10 mouse cellular contexts compared by ENCODE assay signal in the genomic region with DNA sequence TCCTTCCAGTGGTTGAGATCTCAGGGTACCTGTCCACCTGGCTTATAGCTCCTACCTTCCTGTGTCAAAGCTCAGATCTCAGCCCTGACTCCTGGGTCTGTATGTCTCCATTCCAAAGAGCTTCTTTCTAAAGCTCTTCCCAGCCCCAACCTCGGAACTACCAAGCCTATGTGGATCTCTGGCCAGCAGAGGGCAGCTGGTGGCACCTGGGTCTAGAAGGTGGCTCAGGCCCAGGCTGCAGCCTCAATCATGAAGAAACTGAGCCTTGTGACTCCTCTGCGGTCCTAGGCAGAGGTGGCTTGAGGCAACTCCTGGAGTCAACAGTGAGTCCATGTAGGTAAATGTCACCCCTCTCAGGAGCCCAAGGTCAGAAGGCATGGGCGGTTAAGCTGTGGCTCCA.
A peak's percentile ranks its signal among the peaks of the same experiment; 100 is the strongest.
DNase-seq lines count a peak whose midpoint lies in the region; ATAC-seq and TF ChIP-seq lines count a peak whose summit lies in the region.
"Had no signal": no experiment of that assay in that cellular context is flagged by ENCODE, and none has a peak within 500 bp of the region (broad histone marks: within the 10 kb centered on the region; RNA-seq: fewer than 3 reads in every experiment).

No protein-coding gene starts in this region.

- in situ Hi-C loops in ES-E14 (cut with MboI; ENCODE audit: low sequenced_read_pairs in 2 of 2, unreplicated experiment in 2 of 2), result no loop called here

- no peak overlapping the region for H3K4me2 ChIP-seq in kidney, embryonic 14.5 days (replicated peaks; ENCODE audit: low read depth, low read length)
- H3K4me2 ChIP-seq in embryonic facial prominence, embryonic 11.5 days (ENCODE audit: low read depth, low read length), result no peak overlapping the region
- H3K4me2 ChIP-seq: embryonic facial prominence, embryonic 13.5 days; limb, embryonic 12.5 days had no signal

- ATAC-seq in kidney, embryonic 14.5 days (ENCODE audit: low FRiP score, low TSS enrichment), result no peak
- ATAC-seq in embryonic facial prominence, embryonic 11.5 days (replicated peaks; ENCODE audit: insufficient number of reproducible peaks, low FRiP score, low TSS enrichment, low read depth), result no peak
- ATAC-seq in megakaryocyte-erythroid progenitor cell, adult 5-6 weeks (replicated peaks; ENCODE audit: low FRiP score, low TSS enrichment, poor library complexity, severe bottlenecking), result peak; percentile 28; the same call in 1 of the 2 replicates
- ATAC-seq in monocyte, adult 5-6 weeks (replicated peaks; ENCODE audit: insufficient number of reproducible peaks, low FRiP score, low TSS enrichment, poor library complexity, severe bottlenecking), result no peak

- WGBS in kidney, embryonic 14.5 days, result 49% methylated on average over 3 of the region's 3 CpGs
- 42% methylated on average over 3 of the region's 3 CpGs for WGBS in bone marrow, adult 2 months
- WGBS in embryonic facial prominence, embryonic 11.5 days, result 65% methylated on average over 3 of the region's 3 CpGs

- H3K4me3 ChIP-seq in kidney, embryonic 14.5 days (ENCODE audit: low read length), result no peak overlapping the region
- H3K4me3 ChIP-seq in ES-E14 (ENCODE audit: insufficient read depth in 1 of 2, low read depth in 1 of 2, low read length in 2 of 2, poor library complexity in 1 of 2, severe bottlenecking in 1 of 2), result no peak overlapping the region
- H3K4me3 ChIP-seq in bone marrow, adult 2 months (replicated peaks; ENCODE audit: control insufficient read depth, low read depth, low read length), result no peak overlapping the region
- no peak overlapping the region for H3K4me3 ChIP-seq in embryonic facial prominence, embryonic 11.5 days (ENCODE audit: low read depth, low read length)
- H3K4me3 ChIP-seq: embryonic facial prominence, embryonic 13.5 days; limb, embryonic 12.5 days had no signal

- peaks cover 16% of the 10 kb centered on the region; the same call in 1 of the 2 replicates for H3K36me3 ChIP-seq in kidney, embryonic 14.5 days (ENCODE audit: control insufficient read depth, insufficient read depth, low read length)
- H3K36me3 ChIP-seq in ES-E14 (ENCODE audit: control insufficient read depth, insufficient read depth, low read length, poor library complexity, severe bottlenecking), result no peaks in the 10 kb centered on the region
- H3K36me3 ChIP-seq in embryonic facial prominence, embryonic 11.5 days (replicated peaks; ENCODE audit: control insufficient read depth, insufficient read depth, low read depth, low read length), result no peaks in the 10 kb centered on the region; the same call in 1 of the 2 replicates

- no peak overlapping the region for H3K27ac ChIP-seq in kidney, embryonic 14.5 days (ENCODE audit: low read depth, low read length)
- H3K27ac ChIP-seq in ES-E14 (ENCODE audit: insufficient read depth, low read depth, low read length, poor library complexity, severe bottlenecking), result no peak overlapping the region
- peak overlapping the region; percentile 5 for H3K27ac ChIP-seq in bone marrow, adult 2 months (ENCODE audit: control insufficient read depth, insufficient read depth, low read depth, low read length, poor library complexity)
- no peak overlapping the region for H3K27ac ChIP-seq in embryonic facial prominence, embryonic 11.5 days (replicated peaks; ENCODE audit: low read depth, low read length)
- H3K27ac ChIP-seq: embryonic facial prominence, embryonic 13.5 days; limb, embryonic 12.5 days had no signal

- peak; percentile 12 for DNase-seq in kidney, adult 11 months
- peak; percentile 4 for DNase-seq in ES-E14 (ENCODE audit: low read depth, low spot score)
- DNase-seq in embryonic facial prominence, embryonic 11.5 days (ENCODE audit: low spot score), result peak; percentile 14
- peak; percentile 40 to 59 for DNase-seq in layer of hippocampus, postnatal 10 days (ENCODE audit: low spot score in 2 of 2)

- H3K9ac ChIP-seq in kidney, embryonic 14.5 days (ENCODE audit: low read depth, low read length), result no peak overlapping the region
- no peak overlapping the region for H3K9ac ChIP-seq in ES-E14 (ENCODE audit: insufficient read depth, low read depth, low read length, poor library complexity, severe bottlenecking)
- H3K9ac ChIP-seq in embryonic facial prominence, embryonic 11.5 days (replicated peaks; ENCODE audit: low read length), result no peak overlapping the region
- H3K9ac ChIP-seq: embryonic facial prominence, embryonic 13.5 days; limb, embryonic 12.5 days had no signal

- peaks cover 3% of the 10 kb centered on the region; the same call in 1 of the 2 replicates for H3K4me1 ChIP-seq in kidney, embryonic 14.5 days (ENCODE audit: control insufficient read depth, insufficient read depth, low read length)
- H3K4me1 ChIP-seq in ES-E14 (ENCODE audit: control insufficient read depth in 2 of 2, insufficient read depth in 2 of 2, low read length in 2 of 2, poor library complexity in 1 of 2), result no peaks in the 10 kb centered on the region
- peaks cover 13% of the 10 kb centered on the region for H3K4me1 ChIP-seq in bone marrow, adult 2 months (ENCODE audit: control insufficient read depth, insufficient read depth, low read length)
- H3K4me1 ChIP-seq in embryonic facial prominence, embryonic 11.5 days (ENCODE audit: control insufficient read depth, insufficient read depth, low read length), result no peaks in the 10 kb centered on the region
- H3K4me1 ChIP-seq: embryonic facial prominence, embryonic 13.5 days; limb, embryonic 12.5 days had no signal

- peak; percentile 77 for TF ChIP-seq CTCF in bone marrow, adult 2 months (IDR thresholded peaks at IDR 0.05; ENCODE audit: control insufficient read depth, insufficient read depth, low read length)

- TF ChIP-seq POLR2A in bone marrow, adult 2 months (IDR thresholded peaks at IDR 0.05; ENCODE audit: borderline replicate concordance, control insufficient read depth, low read depth, low read length), result no peak

- H3K9me3 ChIP-seq in kidney, embryonic 14.5 days (ENCODE audit: control insufficient read depth, low read length), result no peaks in the 10 kb centered on the region
- H3K9me3 ChIP-seq in ES-E14 (ENCODE audit: control insufficient read depth, insufficient read depth, low read depth, low read length), result no peaks in the 10 kb centered on the region
- H3K9me3 ChIP-seq in embryonic facial prominence, embryonic 11.5 days (replicated peaks; ENCODE audit: control insufficient read depth, low read length), result no peaks in the 10 kb centered on the region
- H3K9me3 ChIP-seq: embryonic facial prominence, embryonic 13.5 days; limb, embryonic 12.5 days had no signal

- no peaks in the 10 kb centered on the region for H3K27me3 ChIP-seq in kidney, embryonic 14.5 days (ENCODE audit: control insufficient read depth, insufficient read depth, low read length)
- no peaks in the 10 kb centered on the region for H3K27me3 ChIP-seq in embryonic facial prominence, embryonic 11.5 days (ENCODE audit: control insufficient read depth, insufficient read depth, low read length)
- H3K27me3 ChIP-seq: embryonic facial prominence, embryonic 13.5 days; limb, embryonic 12.5 days had no signal

TF ChIP-seq in ES-E14, 5 proteins besides CTCF, POLR2A, EP300 and RAD21:
- no peak for TF ChIP-seq ZNF384 (IDR thresholded peaks at IDR 0.05; ENCODE audit: low read depth, low read length)
- TF ChIP-seq HCFC1 (IDR thresholded peaks at IDR 0.05; ENCODE audit: borderline replicate concordance, insufficient read depth, low read length), result no peak
- TF ChIP-seq CHD2 (IDR thresholded peaks at IDR 0.05; ENCODE audit: low read depth, low read length), result no peak
- TF ChIP-seq ZC3H11A (IDR thresholded peaks at IDR 0.05; ENCODE audit: borderline replicate concordance, low read depth, low read length), result no peak
- TF ChIP-seq MAFK (IDR thresholded peaks at IDR 0.05; ENCODE audit: insufficient read depth, low read depth, low read length), result no peak
